Mouse (Mus musculus) lung, embryonic 14.5 days (tissue): Measurements from ENCODE around the gene Dcaf5. TPM values are rescaled to one million over a fixed set of nuclear protein-coding genes. Genes with fewer than 3 reads are reported as not detected.
"Not testable (repeated sequence)": the region's sequence is repeated elsewhere in the genome, so short reads cannot be mapped to it uniquely, and the experiment has no call there.

Experiments used
- ATAC-seq: fragments of 200-750 bp; cut with Nextera tagmentation; 2 replicates; pipeline ENCODE4 v1.8.0; 2017; ENCODE audit warnings: mild to moderate bottlenecking, moderate TSS enrichment, moderate library complexity; ENCODE audit not compliant: insufficient read depth
- DNase-seq: peaks from one replicate; pipeline ENCODE4 v3.0.0-alpha.2; 2015
- H3K27ac ChIP-seq: fragments of 300-500 bp; sonication (generic); 2 replicates; pipeline ENCODE4 v1.5.1; 2014; ENCODE audit warnings: low read depth, mild to moderate bottlenecking, moderate library complexity
- H3K27me3 ChIP-seq: fragments of 300-500 bp; sonication (generic); 2 replicates; pipeline ENCODE4 v1.6.1; 2014; ENCODE audit warnings: low read length, control low read depth; ENCODE audit not compliant: insufficient read depth
- H3K36me3 ChIP-seq: fragments of 300-500 bp; sonication (generic); 2 replicates; pipeline ENCODE4 v1.6.1; 2014; ENCODE audit warnings: control low read depth; ENCODE audit not compliant: insufficient read depth
- H3K4me1 ChIP-seq: fragments of 300-500 bp; sonication (generic); 2 replicates; pipeline ENCODE4 v1.6.1; 2014; ENCODE audit warnings: antibody characterized with exemption, control low read depth; ENCODE audit not compliant: insufficient read depth
- H3K4me2 ChIP-seq: fragments of 300-500 bp; sonication (generic); 2 replicates; pipeline ENCODE4 v1.6.1; 2014; ENCODE audit warnings: mild to moderate bottlenecking
- H3K4me3 ChIP-seq: fragments of 300-500 bp; sonication (generic); 2 replicates; pipeline ENCODE4 v1.5.1; 2014; ENCODE audit warnings: low read depth, low read length
- H3K9ac ChIP-seq: fragments of 300-500 bp; sonication (generic); 2 replicates; pipeline ENCODE4 v1.6.1; 2014
- H3K9me3 ChIP-seq: fragments of 300-500 bp; sonication (generic); 2 replicates; pipeline ENCODE4 v1.6.1; 2016; ENCODE audit warnings: low read depth, low read length, control low read depth
- CTCF ChIP-seq: IDR thresholded peaks from 2 replicates; pipeline ENCODE4 v1.5.1; 2016; ENCODE audit warnings: antibody characterized with exemption, low read depth
- WGBS: fragments of 180-500 bp; shearing (Covaris S2); extraction: QIAGEN DNeasy Blood & Tissue Kit; methylation state at CpG from one replicate; pipeline ENCODE4 v1.1.7; 2014; 5-methylcytosine and 5-hydroxymethylcytosine counted together
- polyA plus RNA-seq: library from polyadenylated mRNA; unstranded; fragments of >200 nt; fragmentation: Nextera tagmentation; extraction: Ambion mirVana; gene quantifications from 2 replicates; pipeline ENCODE4 v1.2.1, GENCODE M21; 2014

Dcaf5 gene
- polyA plus RNA-seq, 1 experiment from 2014 or later = 10.7 TPM

GRCm38 (mm10) chr12:80462942-80463651 lies 26.7 kb upstream of the Dcaf5 start, which contains the start of gene Exd2:
TSS of gene Exd2 (plus strand) at chr12:80463095.
- WGBS = under 1% methylated on average over 45 of the region's 45 CpGs
- Histone ChIP-seq H3K36me3 (no peaks in the 10 kb centered on the region), H3K9ac (peak within 1 kb of the TSS; percentile 72), H3K9me3 (no peaks in the 10 kb centered on the region), H3K4me2 (peak within 1 kb of the TSS; percentile 79), H3K4me1 (no peaks in the 10 kb centered on the region), H3K27me3 (no peaks in the 10 kb centered on the region), H3K27ac (peak within 1 kb of the TSS; percentile 80), H3K4me3 (peak within 1 kb of the TSS; percentile 76)
- peak; percentile 27; the same call in 1 of the 2 replicates for TF ChIP-seq CTCF
- ATAC-seq = peak; percentile 98
- peak; percentile 96 for DNase-seq

GRCm38 (mm10) chr12:80462292-80462896 lies 26.0 kb upstream of the Dcaf5 start:
- not testable (repeated sequence) for ATAC-seq, H3K36me3 ChIP-seq, H3K9me3 ChIP-seq, H3K4me1 ChIP-seq, H3K27ac ChIP-seq, H3K9ac ChIP-seq, H3K27me3 ChIP-seq
- peak overlapping the region; percentile 79 for H3K4me2 ChIP-seq
- peak; percentile 53 for DNase-seq
- 9% methylated on average over 10 of the region's 10 CpGs for WGBS
- peak overlapping the region; percentile 76 for H3K4me3 ChIP-seq
- TF ChIP-seq CTCF = peak; percentile 22; the same call in 1 of the 2 replicates

- Histone ChIP-seq H3K4me2 (no peak overlapping the region), H3K9ac (no peak overlapping the region), H3K36me3 (no peaks in the 10 kb centered on the region), H3K27me3 (no peaks in the 10 kb centered on the region), H3K4me3 (no peak overlapping the region), H3K27ac (no peak overlapping the region), H3K4me1 (no peaks in the 10 kb centered on the region), H3K9me3 (no peaks in the 10 kb centered on the region)
- 78% methylated on average over 5 of the region's 5 CpGs for WGBS
- no peak for ATAC-seq
- no peak for TF ChIP-seq CTCF
- peak; percentile 8 for DNase-seq
Observed at GRCm38 (mm10) chr12:80458033-80458432, 21.6 kb upstream of the Dcaf5 start.

GRCm38 (mm10) chr12:80453506-80453905 lies 17.1 kb upstream of the Dcaf5 start:
- no peak overlapping the region for H3K9ac ChIP-seq
- TF ChIP-seq CTCF = no peak
- no peaks in the 10 kb centered on the region for H3K4me1 ChIP-seq

GRCm38 (mm10) chr12:80444525-80445109 lies 8.2 kb upstream of the Dcaf5 start:
- WGBS = 78% methylated on average over 9 of the region's 9 CpGs
- no peaks in the 10 kb centered on the region for H3K4me1 ChIP-seq
- H3K27ac ChIP-seq = no peak overlapping the region
- H3K4me2 ChIP-seq = no peak overlapping the region
- ATAC-seq (no peak), DNase-seq (no peak)
- H3K9me3 ChIP-seq = no peaks in the 10 kb centered on the region
- no peaks in the 10 kb centered on the region for H3K36me3 ChIP-seq
- no peak overlapping the region for H3K4me3 ChIP-seq
- no peaks in the 10 kb centered on the region for H3K27me3 ChIP-seq
- no peak for TF ChIP-seq CTCF
- H3K9ac ChIP-seq = no peak overlapping the region

More at GRCm38 (mm10) chr12:80453506-80453905, 17.1 kb upstream of the Dcaf5 start:
- ATAC-seq = no peak
- H3K27me3 ChIP-seq = no peaks in the 10 kb centered on the region
- no peaks in the 10 kb centered on the region for H3K36me3 ChIP-seq
- H3K4me2 ChIP-seq = no peak overlapping the region
- no peak overlapping the region for H3K27ac ChIP-seq
- WGBS = 64% methylated on average over 1 of the region's 1 CpGs
- H3K9me3 ChIP-seq = no peaks in the 10 kb centered on the region
- H3K4me3 ChIP-seq = no peak overlapping the region
- DNase-seq = no peak

- no peaks in the 10 kb centered on the region for H3K9me3 ChIP-seq
- 66% methylated on average over 2 of the region's 2 CpGs for WGBS
- H3K4me3 ChIP-seq = no peak overlapping the region
- H3K27me3 ChIP-seq = no peaks in the 10 kb centered on the region
- no peaks in the 10 kb centered on the region for H3K4me1 ChIP-seq
- no peak for ATAC-seq
- TF ChIP-seq CTCF = peak; percentile 16; the same call in 1 of the 2 replicates
- H3K4me2 ChIP-seq = no peak overlapping the region
- H3K36me3 ChIP-seq = no peaks in the 10 kb centered on the region
- H3K27ac ChIP-seq = no peak overlapping the region
- DNase-seq = peak; percentile 13
- H3K9ac ChIP-seq = no peak overlapping the region
Observed at GRCm38 (mm10) chr12:80440957-80441356, 4.6 kb upstream of the Dcaf5 start.
